Mouse (Mus musculus): ENCODE measurements at regions not wholly inside any gene's neighbourhood (a gene's known extent, or its start where the extent isn't known, plus 50 kb on each side); places are given as distances from the start of the nearest gene placed in this dataset.
A peak's percentile ranks its signal among the peaks of the same experiment; 100 is the strongest.
"Not testable (repeated sequence)": the region's sequence is repeated elsewhere in the genome, so short reads cannot be mapped to it uniquely, and the experiment has no call there.

DNA sequence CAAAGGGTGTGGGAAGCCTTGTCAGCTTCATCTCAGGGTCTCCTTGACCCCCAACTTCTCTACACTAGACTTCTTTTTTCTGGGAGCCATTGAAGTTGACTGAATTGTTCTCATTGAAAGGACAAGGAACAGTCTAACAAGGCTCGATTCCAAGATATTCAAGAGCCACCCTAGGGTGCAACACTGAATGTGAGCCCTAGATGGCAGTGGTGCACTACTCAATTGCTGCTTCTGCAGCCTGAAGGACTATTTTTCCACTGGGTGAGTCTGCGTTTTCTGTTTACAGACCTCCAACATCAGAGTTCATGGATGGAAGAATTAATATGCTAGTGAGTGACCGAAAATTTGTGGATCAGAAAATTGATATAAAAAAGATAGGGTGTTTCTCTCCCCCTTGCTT lies 161.5 kb downstream of the Hpcal1 start:
- DNase-seq (ENCODE audit: low spot score): peak; percentile 17

DNA sequence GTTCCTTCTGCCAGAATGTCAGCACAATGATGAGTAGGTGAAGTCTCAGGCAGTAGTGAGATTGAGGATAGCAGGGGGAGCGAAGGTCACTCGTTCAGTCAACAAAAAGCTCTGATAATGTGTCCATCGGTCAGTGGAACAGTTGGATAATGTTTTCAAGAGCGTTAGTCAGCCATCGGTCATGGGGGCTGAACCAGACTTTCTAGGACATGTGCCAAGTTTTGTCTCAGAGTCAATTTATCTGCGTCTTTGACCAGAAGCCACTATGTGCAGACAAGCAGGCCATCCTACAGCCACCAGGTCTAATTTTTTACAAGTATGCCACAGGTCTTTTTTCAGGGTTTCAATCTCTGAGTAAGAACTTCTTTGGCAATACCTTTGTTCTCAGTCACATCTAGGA lies 181.8 kb downstream of the Hpcal1 start:
- not testable (repeated sequence) for DNase-seq (ENCODE audit: low spot score)

DNA sequence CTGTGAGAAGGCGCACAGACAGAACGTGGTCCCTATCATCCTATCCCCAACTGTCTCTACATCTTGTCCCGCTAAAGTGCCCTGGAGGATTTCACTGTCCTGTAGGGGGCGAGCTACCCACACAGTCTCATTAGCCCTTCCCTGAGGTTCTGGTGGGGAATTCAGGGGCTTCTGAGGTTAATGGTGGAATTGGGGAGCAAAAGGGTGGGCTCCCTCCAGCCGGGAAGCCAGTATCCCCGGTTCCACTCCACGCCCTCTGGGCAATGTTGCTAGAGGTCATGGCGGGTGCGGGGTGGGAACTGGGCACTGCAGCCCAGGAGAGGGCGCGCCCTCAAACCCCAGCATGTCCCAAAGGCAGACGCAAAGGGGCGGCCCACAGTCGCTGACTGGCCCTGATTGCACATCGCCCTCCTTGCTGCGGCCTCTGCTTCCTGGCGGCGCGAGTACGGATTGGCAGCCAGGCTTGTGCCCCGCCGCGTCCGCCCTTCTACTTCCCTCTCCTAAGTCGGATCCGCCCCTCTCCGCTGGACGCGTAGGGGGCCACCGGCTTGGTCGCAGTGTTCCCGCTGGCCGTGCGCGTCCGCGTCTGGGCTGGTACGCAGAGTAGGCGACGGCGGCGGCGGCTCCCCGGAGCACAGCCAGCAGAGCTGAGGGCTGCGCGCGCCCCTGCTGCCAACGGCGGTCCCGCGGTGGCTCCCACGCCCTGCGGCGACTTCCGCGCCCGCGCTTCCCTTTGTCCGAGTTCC lies 190.9 kb downstream of the Hpcal1 start:
- peak; percentile 94 for DNase-seq (ENCODE audit: low spot score)

DNA sequence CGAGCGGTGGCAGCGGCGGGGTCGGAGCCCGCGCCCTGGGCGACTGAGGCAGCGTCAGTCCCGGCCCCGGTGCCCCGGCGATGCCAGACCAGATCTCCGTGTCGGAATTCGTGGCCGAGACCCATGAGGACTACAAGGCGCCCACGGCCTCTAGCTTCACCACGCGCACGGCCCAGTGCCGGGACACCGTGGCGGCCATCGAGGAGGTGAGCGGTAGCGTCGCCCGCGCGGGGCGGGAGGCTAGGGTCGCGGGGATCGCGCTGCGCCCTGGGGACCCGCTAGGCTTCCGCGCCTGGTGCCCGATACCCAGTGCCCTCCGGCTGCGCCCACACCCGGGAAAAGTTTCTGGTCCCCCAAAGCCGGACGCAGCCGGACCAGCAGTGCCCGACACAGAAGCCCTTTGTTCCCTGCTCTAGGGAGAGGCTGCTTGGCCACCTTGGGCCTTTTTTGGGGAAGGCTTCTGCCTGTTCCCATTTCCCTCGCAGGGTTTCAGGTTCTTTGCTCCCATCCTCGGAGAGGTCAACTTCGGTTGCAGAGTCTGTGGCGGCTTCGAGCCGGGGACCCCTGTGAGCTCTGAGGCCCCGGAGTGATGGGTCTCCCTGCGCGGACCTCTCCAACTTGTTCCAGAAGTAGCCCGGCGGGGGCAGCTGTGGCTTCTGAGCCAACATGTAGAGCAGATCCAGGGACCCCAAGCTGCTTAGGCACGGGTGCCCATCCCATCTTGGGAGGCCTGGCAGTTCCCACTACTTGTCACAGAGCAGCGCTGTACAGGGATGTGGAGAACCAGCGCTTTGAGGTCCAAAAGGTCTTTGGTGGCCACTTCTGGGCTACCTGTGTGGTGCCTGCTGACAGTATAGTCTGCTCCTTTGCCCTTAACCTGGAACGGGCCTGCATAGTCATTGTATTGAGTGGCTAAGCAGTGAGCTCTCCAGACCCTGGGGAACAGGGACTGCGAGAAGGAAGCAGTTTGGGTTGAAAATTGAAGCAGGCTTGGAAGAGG lies 191.8 kb downstream of the Hpcal1 start:
- DNase-seq (ENCODE audit: low spot score): not testable (repeated sequence)

DNA sequence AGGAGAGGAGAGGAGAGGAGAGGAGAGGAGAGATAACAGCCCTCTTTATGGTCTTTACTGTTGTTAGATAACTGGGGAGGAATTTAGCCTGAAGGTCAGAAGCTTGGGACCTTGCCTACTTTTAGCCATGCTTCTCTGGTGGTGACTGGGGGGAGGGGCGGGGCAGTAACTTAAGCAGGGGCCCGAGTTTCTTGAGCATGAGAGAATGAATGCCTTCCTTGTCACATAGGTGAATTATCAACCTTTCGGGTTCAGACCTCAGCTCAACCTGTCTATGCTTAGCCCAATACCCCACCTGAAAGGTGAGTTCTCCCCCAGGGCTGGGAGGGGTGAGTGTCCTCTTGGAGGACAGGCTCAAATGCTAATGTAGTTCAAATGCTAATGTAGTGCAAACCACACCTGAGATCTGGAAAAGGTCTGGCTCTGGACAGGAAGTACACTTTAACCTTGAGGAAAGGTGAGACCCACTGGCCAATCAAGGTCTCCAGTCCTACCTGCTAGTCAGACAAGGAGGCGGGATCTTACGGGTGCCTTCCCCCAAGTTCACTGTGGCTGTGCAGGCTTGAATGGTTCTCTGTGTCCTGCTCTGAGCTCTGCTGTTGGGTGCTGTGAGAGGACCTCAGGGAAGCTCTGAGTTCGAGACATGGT lies 201.1 kb downstream of the Hpcal1 start:
- DNase-seq (ENCODE audit: low spot score): peak; percentile 64

DNA sequence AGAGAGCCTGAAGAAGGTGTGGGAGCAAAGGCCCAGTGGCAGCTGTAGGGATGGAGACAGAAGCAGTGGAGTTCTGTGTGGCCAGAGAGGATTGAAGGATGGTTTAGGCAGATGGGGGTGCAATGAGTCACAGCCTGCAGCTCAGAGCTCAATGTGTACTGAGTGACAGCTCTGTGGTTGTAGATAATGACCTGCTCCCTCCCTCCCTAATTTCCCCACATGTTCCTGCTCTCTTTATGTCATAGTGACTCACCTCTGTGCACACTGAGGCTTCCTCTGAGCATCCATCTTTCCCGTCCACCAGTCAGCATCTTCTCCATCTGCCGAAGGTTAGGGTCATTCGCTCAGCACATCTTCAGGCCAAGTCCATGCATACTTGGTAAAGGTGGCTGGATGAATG lies 222.4 kb downstream of the Hpcal1 start:
- DNase-seq (ENCODE audit: low spot score): not testable (repeated sequence)
